Mouse (Mus musculus) ovary, postnatal 14 days (tissue): ENCODE measurements around the gene Rabgap1l.
A peak's percentile ranks its signal among the peaks of the same experiment; 100 is the strongest.

ENCODE experiments used
- DNase-seq: peaks from one replicate; pipeline ENCODE4 v3.0.0; 2022; ENCODE audit warnings: low spot score

Gene Rabgap1l

DNA sequence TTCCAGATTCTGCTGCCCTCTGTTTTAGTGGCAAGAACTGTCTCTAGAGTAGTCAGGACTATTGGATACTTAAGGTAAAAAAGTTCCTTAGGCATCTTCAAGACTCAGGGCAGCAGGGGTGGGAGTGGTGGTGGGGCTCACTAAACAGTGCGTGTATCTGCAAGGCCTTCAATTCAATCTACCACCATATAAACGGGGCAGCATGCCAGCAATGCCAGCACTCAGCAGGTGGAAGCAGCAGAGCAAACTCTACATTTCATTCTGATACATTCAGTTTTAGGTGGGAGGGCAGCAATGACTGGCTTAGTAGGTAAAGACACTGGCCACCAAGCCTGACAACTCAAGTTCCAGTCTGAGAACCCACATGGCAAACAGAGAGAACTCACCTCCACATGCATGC lies 552.9 kb downstream of the Rabgap1l start:
- no peak for DNase-seq

DNA sequence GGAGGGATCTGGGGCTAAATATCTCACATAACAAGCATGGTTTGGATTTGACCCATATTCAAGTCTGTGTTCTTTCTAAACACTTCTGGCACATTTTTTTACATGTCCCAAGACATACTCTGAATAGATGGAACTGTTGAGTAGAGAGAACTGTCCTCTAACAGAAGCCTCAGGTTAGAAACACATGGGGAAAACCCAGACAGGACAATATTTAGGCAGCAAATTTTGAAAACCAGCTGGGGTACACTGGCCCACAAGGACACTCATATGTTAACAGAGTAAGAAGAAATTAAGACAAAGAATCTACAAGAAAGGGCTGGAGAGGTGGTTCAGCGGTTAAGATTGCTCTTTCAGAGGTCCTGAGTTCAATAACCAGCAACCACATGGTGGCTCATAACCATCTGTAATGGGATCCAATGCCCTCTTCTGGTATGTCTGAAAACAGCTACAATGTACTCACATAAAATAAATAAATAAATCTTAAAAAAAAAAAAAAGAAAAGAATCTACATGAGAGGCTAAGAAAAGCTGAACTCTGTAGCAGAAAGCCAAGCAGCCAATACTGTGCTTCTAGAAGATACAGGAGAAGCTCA lies 554.1 kb downstream of the Rabgap1l start:
- no peak for DNase-seq

DNA sequence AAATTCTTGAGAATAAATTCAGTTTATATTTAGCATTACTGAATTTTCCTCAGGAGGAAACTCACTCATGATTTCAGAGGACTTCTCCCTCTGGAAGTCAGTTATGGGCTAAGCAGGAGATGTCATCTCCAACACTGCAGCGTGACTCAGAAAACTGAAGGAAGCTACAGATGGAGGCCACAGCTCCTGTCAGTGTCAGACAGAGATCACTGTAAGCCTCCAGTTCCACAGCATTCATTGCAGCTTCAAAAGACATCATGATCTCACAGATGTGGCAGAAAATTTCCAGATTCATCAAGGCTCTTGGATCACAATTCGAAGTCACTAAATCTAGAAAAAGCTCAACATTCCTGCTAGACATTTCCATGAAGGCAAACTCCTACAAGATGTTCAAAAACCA lies 555.0 kb downstream of the Rabgap1l start:
- DNase-seq: no peak

DNA sequence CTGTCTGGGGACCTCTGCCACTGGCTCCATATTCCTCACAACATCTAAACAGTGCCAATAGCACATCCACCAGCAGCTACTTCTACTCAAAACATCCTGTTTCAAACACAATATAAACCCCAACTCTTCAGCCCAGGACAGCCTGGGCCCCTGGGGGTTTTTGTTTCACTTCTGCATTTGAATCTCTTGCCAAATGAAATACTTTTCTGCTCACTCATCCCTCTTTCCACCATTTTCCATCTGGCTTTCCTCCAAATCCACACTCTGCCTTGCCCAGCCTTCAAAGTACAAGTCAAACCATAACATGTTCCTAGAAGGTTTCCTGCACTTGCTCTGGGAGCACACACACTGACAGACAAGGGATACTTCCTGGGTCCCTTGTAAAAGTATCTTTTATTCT lies 559.1 kb downstream of the Rabgap1l start:
- no peak for DNase-seq

DNA sequence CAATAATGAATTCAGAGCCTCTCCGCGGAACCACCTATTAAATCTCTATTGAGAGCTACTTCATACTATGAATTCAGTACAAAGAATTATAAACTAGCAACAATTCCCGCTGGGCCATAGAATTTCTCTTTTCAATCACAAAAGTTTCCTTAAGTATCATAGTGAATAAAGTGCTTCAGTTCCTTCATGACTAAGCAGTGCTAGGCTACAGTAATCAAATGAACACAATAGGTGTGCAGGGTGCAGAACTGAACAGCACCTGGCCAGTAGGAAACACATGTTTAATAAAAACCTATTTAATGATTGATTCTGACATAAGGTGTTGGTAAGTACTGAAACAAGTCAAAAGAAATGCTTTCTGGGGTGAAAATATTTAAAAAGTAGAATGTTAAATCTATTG lies 560.9 kb downstream of the Rabgap1l start:
- DNase-seq: no peak

DNA sequence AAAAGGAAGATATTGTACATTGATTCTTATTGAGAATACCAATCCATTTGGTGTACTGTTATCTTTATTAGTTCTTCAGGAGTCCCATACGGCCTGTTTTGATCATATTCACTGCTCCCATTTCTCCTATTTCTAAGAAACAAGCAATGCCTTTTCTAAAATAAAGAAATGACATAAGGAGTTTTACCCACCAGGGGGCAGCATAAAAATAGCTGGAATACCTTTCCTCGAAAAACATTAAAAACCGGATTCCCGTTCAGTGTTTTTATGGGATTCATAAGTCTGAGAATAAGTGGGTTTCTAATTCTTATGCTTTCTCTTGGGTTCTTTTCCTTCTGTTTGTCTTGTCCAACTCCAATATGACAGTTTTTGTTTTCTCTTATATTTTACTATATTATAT lies 562.0 kb downstream of the Rabgap1l start:
- peak; percentile 50 for DNase-seq

DNA sequence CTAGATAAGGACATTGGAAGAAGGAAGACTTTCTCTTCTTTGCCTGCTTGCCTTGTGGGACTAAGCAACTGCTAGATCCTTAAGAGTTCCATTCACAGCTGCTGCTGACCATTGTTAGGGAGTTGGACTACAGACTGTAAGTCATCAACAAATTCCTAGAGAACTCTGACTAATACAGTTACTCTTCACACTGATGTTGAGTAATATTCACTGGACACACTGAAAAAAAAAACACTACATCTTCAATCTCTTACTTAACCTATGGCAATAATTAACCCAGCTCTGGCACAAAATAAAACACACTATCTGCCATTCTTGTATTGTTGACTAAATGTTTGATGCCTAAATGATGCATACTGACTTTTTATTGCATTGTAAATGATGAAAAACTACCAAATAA lies 565.2 kb downstream of the Rabgap1l start:
- DNase-seq: no peak

DNA sequence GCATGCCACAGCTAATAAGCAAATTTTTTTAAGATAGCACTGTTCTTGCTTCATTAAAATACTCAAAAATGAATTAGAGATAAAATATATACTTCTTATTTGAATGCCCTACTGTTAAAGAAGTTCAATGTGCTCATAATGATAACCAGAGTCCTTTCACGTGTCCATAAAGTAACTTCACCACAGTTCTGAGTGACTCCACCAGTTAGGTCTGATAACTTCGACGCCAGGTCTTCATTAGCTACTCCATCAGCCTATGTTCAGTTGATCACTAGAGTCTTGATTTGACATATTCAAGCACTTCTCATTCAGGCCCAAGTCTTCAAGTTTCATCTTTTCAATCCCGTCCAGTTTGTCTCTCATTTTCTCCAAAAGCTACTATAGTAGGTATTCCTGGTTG lies 565.8 kb downstream of the Rabgap1l start:
- DNase-seq: no peak

DNA sequence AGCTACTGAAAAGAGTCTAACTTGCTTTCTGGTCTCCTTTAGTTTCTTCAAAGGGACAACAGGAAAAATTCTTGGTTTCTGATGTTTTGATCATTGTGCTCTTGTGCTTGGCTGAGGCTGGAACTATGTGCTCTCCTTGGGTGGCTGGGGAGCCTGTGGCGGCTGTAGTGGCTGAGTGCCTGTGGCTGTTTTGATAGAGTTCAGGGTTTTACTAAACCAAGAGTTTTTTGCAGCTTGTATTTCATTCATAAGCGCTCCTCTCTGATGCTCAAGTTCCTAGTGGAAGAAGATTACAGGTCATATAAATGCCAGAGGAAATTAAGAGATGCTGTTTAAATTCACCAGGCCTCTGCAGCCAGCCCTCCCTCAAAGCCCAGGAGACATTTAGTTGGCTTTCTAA lies 568.9 kb downstream of the Rabgap1l start:
- no peak for DNase-seq

DNA sequence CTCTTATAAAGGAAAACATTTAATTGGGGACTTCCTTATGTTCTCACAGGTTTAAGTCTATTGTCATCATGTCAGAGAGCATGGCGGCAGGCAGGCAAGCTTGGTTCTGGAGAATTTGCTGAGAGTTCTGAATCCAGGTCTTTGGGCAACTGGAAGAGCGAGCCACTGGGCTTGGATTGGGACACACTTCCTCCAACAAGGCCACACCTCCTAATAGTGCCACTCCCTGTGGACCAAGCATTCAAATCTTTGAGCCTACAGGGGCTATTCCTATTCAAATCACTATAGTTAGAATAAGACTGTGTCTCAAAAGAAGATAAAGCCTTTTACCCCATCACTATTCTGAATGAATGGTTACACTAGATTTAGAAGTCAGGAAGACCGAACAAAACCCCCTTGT lies 575.1 kb downstream of the Rabgap1l start:
- no peak for DNase-seq

DNA sequence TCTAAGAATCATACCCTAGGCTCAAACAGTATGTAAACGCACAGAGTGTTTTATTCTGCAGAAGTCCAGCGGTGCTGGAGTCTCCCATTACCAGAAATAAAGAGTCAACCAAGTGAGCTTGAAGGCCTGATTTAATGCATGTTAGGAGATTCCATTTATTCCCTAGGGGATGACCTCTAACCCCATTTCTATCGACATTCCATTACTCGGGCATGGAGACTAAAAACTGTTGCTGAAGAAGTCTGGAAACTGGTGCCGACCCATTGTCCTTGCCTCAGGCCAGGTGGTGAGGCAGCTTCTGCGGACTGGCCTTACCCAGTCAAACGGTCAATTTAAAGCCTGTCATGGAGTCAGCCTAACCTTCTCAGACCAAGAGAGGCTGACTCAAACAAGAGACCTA lies 578.8 kb downstream of the Rabgap1l start:
- DNase-seq: no peak

DNA sequence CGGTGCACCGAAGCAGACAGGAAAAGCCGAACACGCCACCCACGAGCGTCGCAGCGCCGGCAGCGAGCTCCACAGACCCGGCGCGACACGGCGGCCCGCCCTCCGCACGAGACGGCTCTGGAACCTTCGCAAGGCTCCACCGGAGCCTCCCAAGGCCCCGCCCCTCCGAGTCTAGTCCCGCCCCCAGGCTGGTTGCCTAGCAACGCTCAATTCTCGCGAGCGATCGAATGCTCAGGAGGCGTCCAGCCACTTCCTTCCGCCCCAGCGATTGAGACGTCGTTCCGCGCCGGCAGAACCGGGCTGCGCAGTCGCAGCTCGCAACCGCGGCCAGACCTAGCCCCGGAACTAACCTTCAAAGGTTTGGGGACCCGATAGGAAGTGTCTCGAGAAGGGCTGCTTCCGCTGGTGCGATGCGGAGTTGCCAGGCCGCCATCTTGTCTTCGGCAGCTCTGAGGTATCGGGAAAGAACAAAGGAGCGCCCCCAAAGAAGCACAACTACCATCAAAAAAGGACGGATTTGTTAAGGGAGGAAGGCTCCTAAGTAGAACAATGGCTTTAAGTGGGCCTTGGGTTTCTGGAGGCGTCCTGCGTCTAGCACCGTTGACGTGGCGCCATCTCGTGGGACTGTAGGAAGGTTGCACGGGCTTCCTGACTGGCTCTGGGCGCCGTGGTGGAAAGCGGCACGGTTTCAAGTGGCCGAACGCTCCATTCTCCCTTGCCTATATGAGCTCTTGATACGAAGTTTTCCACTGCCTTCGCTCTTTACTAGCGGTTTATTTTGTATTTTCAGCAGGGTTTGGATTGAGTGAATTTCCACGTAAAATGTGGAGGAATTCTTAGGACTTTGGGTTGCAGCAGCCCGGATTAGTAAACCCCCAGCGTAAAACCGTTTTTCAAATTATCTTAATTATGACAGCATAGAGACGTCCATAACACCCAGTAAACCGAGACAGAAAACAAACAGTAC lies 580.0 kb downstream of the Rabgap1l start, which contains the start of gene Cacybp:
Gene Cacybp (minus strand): TSS at position 173 of the 967 bp plus-strand sequence.
- DNase-seq: peak; percentile 100

DNA sequence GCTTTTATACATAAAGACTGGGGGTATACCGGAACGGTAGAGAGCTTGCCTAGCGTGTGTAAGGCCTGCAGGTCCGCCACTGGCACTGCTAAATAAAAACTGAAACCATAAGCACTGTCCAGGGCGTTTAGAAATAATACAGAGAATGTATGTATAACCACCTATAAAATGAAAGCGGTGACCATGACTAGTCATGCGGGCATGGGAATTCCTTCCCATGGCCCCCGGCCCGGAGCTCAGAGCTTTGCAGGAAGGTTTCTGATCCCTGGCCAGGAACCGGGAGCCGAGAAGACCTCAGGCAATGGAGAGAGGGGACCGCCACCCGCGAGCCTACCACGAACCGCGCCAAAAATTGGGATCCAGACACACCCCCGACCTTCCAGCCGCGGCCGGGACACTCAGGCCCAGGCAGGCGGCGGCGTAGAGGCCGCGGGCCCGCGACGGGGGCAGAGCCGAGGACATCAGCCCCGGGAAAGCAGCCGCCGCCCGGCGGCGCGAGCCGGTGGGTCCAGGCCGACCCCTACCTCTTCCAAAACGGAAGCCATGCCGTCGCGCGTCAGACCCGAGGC lies 580.8 kb downstream of the Rabgap1l start:
- DNase-seq: no peak

DNA sequence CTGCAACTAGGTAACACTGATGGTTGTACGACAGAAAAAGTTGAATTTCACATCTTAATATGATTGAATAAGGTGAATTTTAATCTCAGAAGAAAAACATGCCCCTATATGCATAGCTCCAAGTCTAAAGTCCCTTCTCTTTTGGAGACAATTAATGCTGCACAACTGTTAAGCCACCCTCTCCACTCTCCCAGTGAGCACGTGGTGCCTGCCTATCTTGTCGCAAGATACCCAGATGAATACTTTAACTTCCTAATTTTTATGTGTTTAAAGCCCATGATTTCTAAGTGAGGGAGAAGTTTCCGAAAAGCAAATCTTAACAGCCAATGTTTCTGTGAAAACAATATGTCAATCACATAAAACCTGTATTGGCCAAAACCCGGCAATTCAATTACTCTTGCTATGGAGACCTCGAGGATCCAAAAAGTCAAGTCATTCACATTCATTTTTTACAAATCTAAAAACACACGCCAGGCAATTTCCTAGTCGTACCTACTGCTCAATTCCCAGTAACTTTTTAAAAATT lies 581.4 kb downstream of the Rabgap1l start:
- DNase-seq: no peak

DNA sequence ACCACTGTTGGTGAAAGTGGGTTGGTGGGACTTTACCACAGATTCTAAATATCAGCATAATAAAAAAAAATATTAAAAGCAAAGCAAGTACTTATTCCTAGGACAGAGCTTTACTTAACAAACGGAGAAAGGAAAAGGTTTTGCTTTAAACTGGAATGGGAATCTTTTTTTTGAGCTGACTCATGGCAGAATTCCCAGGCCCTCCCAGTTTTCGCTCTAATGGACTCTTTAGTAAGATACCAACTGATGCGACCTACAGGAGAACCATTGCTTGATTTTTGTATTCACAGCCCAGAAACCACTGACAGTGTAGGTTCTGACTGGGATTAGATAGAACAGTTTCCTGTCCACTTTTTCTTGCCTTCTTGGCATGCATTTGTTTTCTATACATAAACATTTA lies 582.4 kb downstream of the Rabgap1l start:
- DNase-seq: no peak

DNA sequence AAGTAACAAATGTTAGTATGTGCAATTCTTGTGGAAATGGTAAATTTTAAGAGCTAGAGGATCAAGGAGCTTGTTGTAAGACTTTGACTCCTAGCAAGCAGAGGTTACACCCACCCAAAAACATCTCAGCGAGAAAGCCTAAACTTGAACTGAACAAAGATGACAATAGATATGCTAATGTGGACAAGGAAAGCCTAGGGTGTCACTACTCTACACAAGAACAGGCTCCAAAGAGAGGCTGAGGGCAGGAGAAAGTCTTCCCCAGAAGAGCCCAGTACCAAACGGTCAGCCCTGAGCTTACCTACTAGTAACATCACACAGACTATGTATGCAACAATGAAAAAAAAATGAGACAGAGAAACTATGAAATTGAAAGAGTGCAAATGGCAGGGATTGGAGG lies 583.2 kb downstream of the Rabgap1l start:
- no peak for DNase-seq

DNA sequence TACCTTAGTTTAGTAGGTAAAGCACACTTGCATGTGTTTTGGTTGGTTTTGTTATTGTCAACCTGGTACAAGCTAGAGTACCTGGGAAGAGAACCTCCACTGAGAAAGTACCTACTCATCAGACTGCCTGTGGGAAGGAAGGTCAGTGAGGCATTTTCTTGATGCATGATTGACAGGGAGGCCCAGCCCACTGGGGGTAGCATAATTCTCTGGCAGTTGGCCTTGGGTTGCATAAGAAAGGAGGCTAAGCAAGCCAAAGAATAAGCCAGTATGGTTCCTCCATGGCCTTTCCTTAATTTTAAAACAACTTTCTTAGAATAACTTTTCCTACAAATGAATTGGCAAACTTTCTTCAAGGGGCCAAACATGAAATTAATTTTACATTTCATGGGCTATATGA lies 587.5 kb downstream of the Rabgap1l start:
- no peak for DNase-seq

DNA sequence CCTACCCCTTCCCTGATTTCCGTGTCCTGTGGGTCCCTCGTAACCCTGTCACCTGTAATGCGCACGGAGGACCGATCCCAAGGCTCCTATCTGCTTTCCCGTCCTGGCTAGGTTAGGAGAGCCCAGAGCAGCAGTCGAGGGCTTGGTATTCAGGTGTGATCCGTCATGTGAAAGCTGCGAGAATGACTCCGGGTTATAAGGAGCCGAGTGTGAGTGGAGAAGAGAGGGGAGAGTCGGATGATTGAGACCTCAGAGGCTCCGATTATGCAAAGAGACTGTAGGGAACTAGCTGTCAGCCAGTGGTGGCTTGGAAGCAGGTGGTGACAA lies 597.7 kb downstream of the Rabgap1l start:
- DNase-seq: no peak

DNA sequence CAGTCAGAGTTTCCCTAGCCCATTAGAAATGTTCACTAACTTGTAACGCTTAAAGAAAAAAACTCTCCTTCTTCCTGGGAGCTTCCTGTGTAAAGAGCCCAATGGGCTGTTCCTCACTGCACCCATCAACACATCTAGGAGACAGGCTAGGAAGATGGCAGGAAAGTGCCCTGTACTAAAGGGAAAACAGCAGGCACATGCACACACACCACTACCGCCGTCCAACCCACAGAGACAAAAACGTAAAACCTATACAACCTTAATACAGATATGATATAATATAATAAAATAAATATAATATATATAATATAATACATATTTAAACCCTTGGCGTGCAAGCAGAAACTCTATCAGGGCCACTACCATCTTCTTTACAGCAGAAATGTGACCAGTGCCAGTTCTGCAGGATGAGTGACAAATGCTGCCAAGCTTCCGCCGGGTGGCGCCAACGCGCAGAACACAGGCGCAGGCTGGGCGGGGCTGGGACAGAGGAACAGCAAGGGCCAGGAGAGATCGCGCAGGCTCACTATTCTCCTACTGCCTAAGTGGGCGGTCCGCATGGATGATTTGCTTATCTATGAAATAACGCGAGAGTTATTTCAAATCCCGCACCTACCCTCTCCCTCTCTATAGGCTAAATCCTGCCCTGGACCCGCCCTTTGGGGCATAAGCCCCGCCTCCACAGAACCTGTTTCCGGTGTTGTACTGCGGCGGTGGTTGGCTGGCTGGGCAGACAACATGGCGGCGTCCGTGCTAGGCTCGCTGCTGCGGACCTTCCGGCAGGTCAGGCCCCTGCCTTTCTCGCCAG lies 598.3 kb downstream of the Rabgap1l start, which contains the start of gene Mrps14:
Gene Mrps14 (plus strand): TSS at position 687 of the 808 bp plus-strand sequence.
- peak; percentile 95 for DNase-seq

DNA sequence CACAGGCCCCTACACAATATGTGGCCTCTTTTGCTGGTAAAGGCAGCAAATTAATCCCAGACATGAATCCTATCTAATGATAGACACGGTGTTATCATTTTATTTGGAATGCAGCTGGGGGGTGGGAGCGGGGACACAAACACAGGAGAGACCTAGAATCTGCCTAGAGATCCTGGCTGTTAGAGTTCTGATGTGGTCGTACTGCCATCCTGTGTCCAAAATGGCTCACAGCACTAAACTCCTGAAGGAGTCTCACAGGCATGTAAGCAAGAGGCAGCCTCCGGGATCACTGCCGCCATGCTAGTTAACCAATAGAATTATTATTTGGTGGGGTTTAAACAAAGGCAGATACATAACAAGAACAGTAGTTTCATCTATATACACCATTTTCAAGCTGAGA lies 608.5 kb downstream of the Rabgap1l start:
- peak; percentile 5 for DNase-seq

DNA sequence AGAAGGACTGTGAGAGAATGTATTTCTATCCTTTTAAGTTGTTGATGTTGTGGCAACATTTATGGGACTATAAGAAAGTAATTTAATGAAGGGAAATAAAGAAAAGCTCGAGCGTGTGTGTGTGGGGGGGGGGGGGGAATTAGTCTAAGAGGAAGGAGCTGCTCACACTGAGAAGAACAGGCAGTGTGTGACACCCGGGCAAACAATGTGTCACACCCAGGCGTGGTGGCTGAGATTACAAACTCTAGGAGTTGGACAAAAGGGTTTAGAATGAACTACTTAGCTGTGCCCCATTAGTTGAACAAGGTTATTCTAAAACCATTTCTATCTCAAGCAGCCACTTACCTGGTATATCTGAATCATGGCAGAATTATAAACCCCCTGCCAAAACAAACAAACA lies 611.8 kb downstream of the Rabgap1l start:
- DNase-seq: no peak

DNA sequence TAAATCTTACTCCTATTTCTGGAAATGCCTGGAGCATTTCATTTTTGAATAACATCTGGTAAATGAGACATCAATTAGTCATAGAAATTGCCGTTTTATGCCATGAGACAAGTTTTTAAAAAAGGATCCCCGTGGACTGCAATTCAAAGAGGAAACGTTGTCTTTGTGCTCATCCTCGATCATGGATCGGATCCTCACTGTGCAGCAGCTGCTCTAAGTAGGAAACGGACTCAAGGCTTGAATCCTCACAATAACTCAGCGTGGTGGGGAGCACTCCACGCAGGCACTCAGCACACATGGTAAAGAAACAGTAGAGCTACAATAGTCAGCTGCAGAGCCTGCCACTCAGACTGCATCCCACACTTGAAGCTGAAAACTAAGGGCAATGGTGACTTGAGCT lies 616.1 kb downstream of the Rabgap1l start:
- DNase-seq: no peak
